Mouse (Mus musculus) left cerebral cortex, adult 8-10 months (tissue): ENCODE measurements around the gene Rec8. TPM values are rescaled to one million over a fixed set of nuclear protein-coding genes. Genes with fewer than 3 reads are reported as not detected.
A peak's percentile ranks its signal among the peaks of the same experiment; 100 is the strongest.

Source experiments
- DNase-seq, 2 experiments: peaks; one replicate each; pipeline ENCODE4 v3.0.0; 2022; ENCODE audit warnings: low spot score in 2 of 2
- total RNA-seq, 4 experiments: library from RNA; stranded (reverse); gene quantifications; 2 replicates each; pipeline ENCODE4 v1.2.4; 2022

The Rec8 gene
- total RNA-seq, 4 experiments from 2014 or later, result 1.5 to 4.9 (median 3.7) TPM

GRCm38 (mm10) chr14:55591331-55591891 is 26.4 kb upstream of the Rec8 start, which contains the start of gene Rnf31:
Gene Rnf31, plus strand, starts transcription at chr14:55591708.
- DNase-seq, result peak; percentile 77 to 94

GRCm38 (mm10) chr14:55592226-55592625 is 25.6 kb upstream of the Rec8 start:
- DNase-seq, result no peak

- no peak for DNase-seq
Measured at GRCm38 (mm10) chr14:55596036-55596690, 21.7 kb upstream of the Rec8 start.

- no peak for DNase-seq
Measured at GRCm38 (mm10) chr14:55598521-55599390, 19.1 kb upstream of the Rec8 start.

GRCm38 (mm10) chr14:55603271-55603632 is 14.6 kb upstream of the Rec8 start, which contains the start of gene Irf9:
Gene Irf9, plus strand, starts transcription at chr14:55603571.
- DNase-seq, result no peak

- DNase-seq, result peak; percentile 73 to 79
Measured at GRCm38 (mm10) chr14:55603633-55604576, 13.9 kb upstream of the Rec8 start.

GRCm38 (mm10) chr14:55604823-55605222 is 13.0 kb upstream of the Rec8 start:
- no peak for DNase-seq

GRCm38 (mm10) chr14:55605743-55606459 is 11.9 kb upstream of the Rec8 start:
- DNase-seq, result no peak

GRCm38 (mm10) chr14:55608339-55608738 is 9.5 kb upstream of the Rec8 start:
- no peak for DNase-seq

- DNase-seq, result no peak
Measured at GRCm38 (mm10) chr14:55613346-55613745, 4.5 kb upstream of the Rec8 start.

GRCm38 (mm10) chr14:55614565-55615178 is 3.2 kb upstream of the Rec8 start:
- DNase-seq, result no peak

- no peak for DNase-seq
Measured at GRCm38 (mm10) chr14:55615876-55616275, 2.0 kb upstream of the Rec8 start.

- no peak for DNase-seq
Measured at GRCm38 (mm10) chr14:55616844-55617243, 993 bp upstream of the Rec8 start.

GRCm38 (mm10) chr14:55618486-55619195 is 804 bp downstream of the Rec8 start:
- DNase-seq, result no peak

GRCm38 (mm10) chr14:55628077-55628827 is 10.4 kb downstream of the Rec8 start:
- no peak for DNase-seq

GRCm38 (mm10) chr14:55629312-55629711 is 11.5 kb downstream of the Rec8 start:
- DNase-seq, result peak in 1 of 2 experiments; percentile 25

- no peak for DNase-seq
Measured at GRCm38 (mm10) chr14:55634874-55635522, 17.2 kb downstream of the Rec8 start.

- peak; percentile 72 to 86 for DNase-seq
Measured at GRCm38 (mm10) chr14:55635523-55636007, 17.7 kb downstream of the Rec8 start, which contains the start of gene Ipo4. Gene Ipo4, minus strand, starts transcription at chr14:55635957.
